Mouse (Mus musculus) kidney, postnatal 0 days (tissue): ENCODE measurements around the gene Pfn1. TPM values are rescaled to one million over a fixed set of nuclear protein-coding genes. Genes with fewer than 3 reads are reported as not detected.

Experiments used
- ATAC-seq: fragments of 200-750 bp; cut with Nextera tagmentation; replicated peaks from 2 replicates; pipeline ENCODE4 v1.8.0; 2017; ENCODE audit warnings: low read depth, moderate number of reproducible peaks, moderate TSS enrichment, moderate library complexity; ENCODE audit not compliant: low FRiP score
- DNase-seq: peaks from one replicate; pipeline ENCODE4 v3.0.0-alpha.2; 2016; ENCODE audit warnings: low spot score
- H3K27ac ChIP-seq: fragments of 300-500 bp; sonication (generic); 2 replicates; pipeline ENCODE4 v1.5.1; 2014; ENCODE audit warnings: mild to moderate bottlenecking
- H3K27me3 ChIP-seq: fragments of 300-500 bp; sonication (generic); 2 replicates; pipeline ENCODE4 v1.6.1; 2014; ENCODE audit warnings: low read length, mixed read lengths; ENCODE audit not compliant: insufficient read depth
- H3K36me3 ChIP-seq: fragments of 300-500 bp; sonication (generic); 2 replicates; pipeline ENCODE4 v1.6.1; 2014; ENCODE audit warnings: low read length, mixed read lengths; ENCODE audit not compliant: insufficient read depth
- H3K4me1 ChIP-seq: fragments of 300-500 bp; sonication (generic); replicated peaks from 2 replicates; pipeline ENCODE4 v1.6.1; 2014; ENCODE audit warnings: antibody characterized with exemption, low read length, mixed read lengths; ENCODE audit not compliant: insufficient read depth
- H3K4me2 ChIP-seq: fragments of 300-500 bp; sonication (generic); 2 replicates; pipeline ENCODE4 v1.6.1; 2014; ENCODE audit warnings: mild to moderate bottlenecking, low read length, moderate library complexity, mixed read lengths
- H3K4me3 ChIP-seq: fragments of 300-500 bp; sonication (generic); replicated peaks from 2 replicates; pipeline ENCODE4 v1.5.1; 2014; ENCODE audit warnings: low read depth, low read length
- H3K9ac ChIP-seq: fragments of 300-500 bp; sonication (generic); 2 replicates; pipeline ENCODE4 v1.6.1; 2014; ENCODE audit warnings: low read depth, low read length
- H3K9me3 ChIP-seq: fragments of 300-500 bp; sonication (generic); replicated peaks from 2 replicates; pipeline ENCODE4 v1.6.1; 2016; ENCODE audit warnings: low read length, inconsistent platforms, mixed read lengths
- CTCF ChIP-seq: IDR thresholded peaks from 2 replicates; pipeline ENCODE4 v1.5.1; 2016; ENCODE audit warnings: antibody characterized with exemption, low read depth, mild to moderate bottlenecking, moderate library complexity
- WGBS: fragments of 180-500 bp; shearing (Covaris S2); extraction: QIAGEN DNeasy Blood & Tissue Kit; methylation state at CpG from one replicate; pipeline ENCODE4 v1.1.7; 2014; 5-methylcytosine and 5-hydroxymethylcytosine counted together
- polyA plus RNA-seq: library from polyadenylated mRNA; unstranded; fragments of >200 nt; fragmentation: Nextera tagmentation; extraction: Ambion mirVana; gene quantifications from 2 replicates; pipeline ENCODE4 v1.2.1, GENCODE M21; 2015

The Pfn1 gene
- polyA plus RNA-seq, 1 experiment from 2014 or later: 1,513 TPM

GRCm38 (mm10) chr11:70669582-70670345 lies 15.3 kb upstream of the Pfn1 start:
- peak; percentile 64 for TF ChIP-seq CTCF
- under 1% methylated on average over 31 of the region's 31 CpGs for WGBS

GRCm38 (mm10) chr11:70668771-70669505 lies 14.5 kb upstream of the Pfn1 start, which contains the start of gene Spag7:
Gene Spag7, minus strand, starts transcription at chr11:70669416.
- peaks cover 7% of the 10 kb centered on the region for H3K4me1 ChIP-seq
- peak within 1 kb of the TSS; percentile 96 for H3K4me2 ChIP-seq
- peak within 1 kb of the TSS; percentile 73 for H3K9ac ChIP-seq
- H3K9me3 ChIP-seq: no peaks in the 10 kb centered on the region
- no peaks in the 10 kb centered on the region for H3K27me3 ChIP-seq
- peaks cover 22% of the 10 kb centered on the region for H3K36me3 ChIP-seq
- peak within 1 kb of the TSS; percentile 63 for H3K4me3 ChIP-seq
- H3K27ac ChIP-seq: peak within 1 kb of the TSS; percentile 98
- DNase-seq (peak; percentile 100), ATAC-seq (peak; percentile 94)
- under 1% methylated on average over 44 of the region's 44 CpGs for WGBS
- TF ChIP-seq CTCF: no peak

More at GRCm38 (mm10) chr11:70669582-70670345, 15.3 kb upstream of the Pfn1 start:
- H3K36me3 ChIP-seq: peaks cover 16% of the 10 kb centered on the region
- H3K9ac ChIP-seq: peak overlapping the region; percentile 73
- peaks cover 7% of the 10 kb centered on the region for H3K4me1 ChIP-seq
- peak; percentile 4; the same call in 1 of the 2 replicates for ATAC-seq
- H3K4me2 ChIP-seq: peak overlapping the region; percentile 96
- H3K9me3 ChIP-seq: no peaks in the 10 kb centered on the region
- peak; percentile 91 for DNase-seq
- H3K27ac ChIP-seq: peak overlapping the region; percentile 98
- H3K4me3 ChIP-seq: peak overlapping the region; percentile 63
- H3K27me3 ChIP-seq: no peaks in the 10 kb centered on the region

DNA sequence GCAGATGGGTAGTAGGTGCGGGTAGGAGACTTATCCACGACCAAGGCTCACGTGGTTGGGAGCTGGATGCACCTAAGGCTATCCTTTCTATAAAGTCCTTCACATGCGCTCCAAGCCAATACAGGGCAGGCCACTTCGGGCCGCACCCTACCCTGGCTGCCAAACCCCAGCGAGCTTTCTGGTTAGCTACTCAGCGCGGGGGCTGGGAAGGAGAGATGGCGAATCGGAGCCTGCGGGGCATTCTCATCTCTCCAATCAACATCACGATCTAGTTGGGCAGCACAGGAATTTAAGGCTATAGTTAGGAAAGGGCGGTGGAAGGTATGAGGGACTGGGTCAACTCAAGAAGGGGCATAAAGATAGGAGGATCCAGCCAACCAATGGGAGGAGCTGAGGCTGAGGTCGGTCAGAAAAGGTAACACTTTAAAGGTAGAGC lies 13.9 kb upstream of the Pfn1 start:
- peaks cover 7% of the 10 kb centered on the region for H3K4me1 ChIP-seq
- H3K9me3 ChIP-seq: no peaks in the 10 kb centered on the region
- peaks cover 24% of the 10 kb centered on the region for H3K36me3 ChIP-seq
- ATAC-seq (no peak), DNase-seq (no peak)
- under 1% methylated on average over 15 of the region's 15 CpGs for WGBS
- H3K27ac ChIP-seq: peak overlapping the region; percentile 75
- H3K4me3 ChIP-seq: peak overlapping the region; percentile 63
- peak overlapping the region; percentile 96 for H3K4me2 ChIP-seq
- TF ChIP-seq CTCF: no peak
- H3K27me3 ChIP-seq: no peaks in the 10 kb centered on the region
- peak overlapping the region; percentile 60 for H3K9ac ChIP-seq

DNA sequence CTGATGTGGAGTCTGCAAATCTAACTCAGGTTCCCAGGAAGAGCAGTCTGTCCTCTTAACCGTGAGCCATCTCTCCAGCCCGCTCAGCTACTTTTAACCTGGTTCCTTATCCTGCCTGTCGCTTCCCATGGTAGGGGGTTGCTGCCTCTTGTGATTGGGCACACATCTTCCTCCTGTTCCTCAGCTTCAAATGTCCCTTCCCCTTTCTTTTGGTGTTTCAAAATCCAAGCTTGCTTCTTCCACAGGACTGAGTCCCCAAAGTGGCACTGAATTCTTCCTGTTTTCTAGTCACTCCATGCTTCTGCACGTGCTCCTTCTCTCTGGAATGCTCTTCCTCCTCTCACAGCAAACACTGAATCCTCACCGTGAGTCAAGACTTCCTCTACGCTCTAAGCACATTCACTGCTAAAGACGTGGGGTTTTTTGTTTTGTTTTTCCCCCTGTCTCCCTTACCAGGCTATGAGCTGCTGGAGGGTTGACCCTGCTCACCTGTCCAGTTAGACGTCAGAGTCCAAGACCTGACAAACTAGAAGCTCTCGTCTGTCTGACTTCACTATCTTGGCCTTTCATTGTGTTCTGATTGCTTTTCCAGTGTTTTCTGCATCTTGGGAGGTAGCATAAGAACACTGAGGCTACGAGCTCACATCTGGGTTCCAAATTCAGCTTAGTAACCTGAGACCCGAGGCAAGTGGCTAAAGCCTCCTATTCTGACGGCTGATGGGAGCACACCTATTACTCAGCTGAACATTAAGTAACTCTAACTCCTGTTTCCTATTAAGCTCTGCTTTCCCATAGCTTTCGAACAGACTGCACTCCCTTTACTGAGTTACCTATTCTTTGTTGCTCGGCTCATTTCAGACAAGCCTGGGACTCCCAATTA lies 13.1 kb upstream of the Pfn1 start:
- no peak for TF ChIP-seq CTCF
- no peak for DNase-seq
- ATAC-seq: no peak
- H3K9me3 ChIP-seq: no peaks in the 10 kb centered on the region
- peak overlapping the region; percentile 96 for H3K4me2 ChIP-seq
- WGBS: 54% methylated on average over 14 of the region's 14 CpGs
- H3K36me3 ChIP-seq: peaks cover 33% of the 10 kb centered on the region
- peaks cover 7% of the 10 kb centered on the region for H3K4me1 ChIP-seq
- peak overlapping the region; percentile 75 for H3K27ac ChIP-seq
- peak overlapping the region; percentile 63 for H3K4me3 ChIP-seq
- peak overlapping the region; percentile 60; the same call in 1 of the 2 replicates for H3K9ac ChIP-seq
- H3K27me3 ChIP-seq: no peaks in the 10 kb centered on the region

GRCm38 (mm10) chr11:70666687-70667086 lies 12.2 kb upstream of the Pfn1 start:
- 93% methylated on average over 8 of the region's 8 CpGs for WGBS
- no peak for DNase-seq
- no peaks in the 10 kb centered on the region for H3K27me3 ChIP-seq
- no peak overlapping the region for H3K27ac ChIP-seq
- H3K4me1 ChIP-seq: peaks cover 7% of the 10 kb centered on the region
- H3K9me3 ChIP-seq: no peaks in the 10 kb centered on the region
- no peak for TF ChIP-seq CTCF
- H3K9ac ChIP-seq: no peak overlapping the region
- H3K4me3 ChIP-seq: no peak overlapping the region
- no peak overlapping the region for H3K4me2 ChIP-seq
- ATAC-seq: no peak
- peaks cover 40% of the 10 kb centered on the region for H3K36me3 ChIP-seq

- 85% methylated on average over 9 of the region's 9 CpGs for WGBS
- ATAC-seq (no peak), DNase-seq (no peak)
- Histone ChIP-seq H3K27me3 (no peaks in the 10 kb centered on the region), H3K27ac (no peak overlapping the region), H3K9ac (no peak overlapping the region), H3K4me1 (peaks cover 7% of the 10 kb centered on the region), H3K4me3 (no peak overlapping the region), H3K9me3 (no peaks in the 10 kb centered on the region), H3K4me2 (no peak overlapping the region), H3K36me3 (peaks cover 37% of the 10 kb centered on the region)
- TF ChIP-seq CTCF: no peak
These were observed 10.3 kb upstream of the Pfn1 start for GRCm38 (mm10) chr11:70664741-70665140.
